Mouse (Mus musculus): ENCODE measurements around the gene Asprv1.

DNA sequence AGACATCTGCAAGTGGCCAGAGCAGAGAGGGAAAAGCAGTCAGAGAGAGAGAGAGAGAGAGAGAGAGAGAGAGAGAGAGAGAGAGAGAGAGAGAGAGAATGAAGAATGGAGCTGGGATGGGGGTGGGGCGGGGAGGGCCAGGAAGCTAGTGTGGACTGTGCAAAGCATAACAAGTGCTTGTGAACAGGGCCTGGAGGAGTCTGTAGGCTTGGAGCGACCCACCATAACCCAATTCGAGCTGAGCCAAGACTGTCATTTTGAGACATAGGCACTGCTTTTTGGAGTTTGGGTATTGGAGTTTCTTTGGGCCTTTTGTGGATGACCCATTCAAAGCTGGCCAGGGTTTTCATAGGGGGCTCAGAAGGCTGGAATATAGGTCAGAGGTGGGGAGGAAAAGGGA is 48.0 kb upstream of the Asprv1 start:
- TF ChIP-seq CTCF (conservative IDR thresholded peaks at IDR 0.05; ENCODE audit: low read length), result no peak
- no peak for TF ChIP-seq POU5F1 (IDR thresholded peaks at IDR 0.05; ENCODE audit: borderline replicate concordance, low read length)

Data from E14TG2a.4 (cell line).